Mouse (Mus musculus): ENCODE results near the gene Pigt.
A peak's percentile ranks its signal among the peaks of the same experiment; 100 is the strongest.

Gene Pigt

GRCm38 (mm10) chr2:164521841-164522240 lies 24.5 kb downstream of the Pigt start:
- no peak for DNase-seq

GRCm38 (mm10) chr2:164522280-164522679 lies 25.0 kb downstream of the Pigt start:
- DNase-seq, result no peak

GRCm38 (mm10) chr2:164523301-164523773 lies 26.0 kb downstream of the Pigt start:
- no peak for DNase-seq

- DNase-seq, result no peak
Measured at GRCm38 (mm10) chr2:164528557-164528956, 31.2 kb downstream of the Pigt start.

- peak; percentile 73 for DNase-seq
Measured at GRCm38 (mm10) chr2:164531169-164531568, 33.8 kb downstream of the Pigt start.

- no peak for DNase-seq
Measured at GRCm38 (mm10) chr2:164534315-164534714, 37.0 kb downstream of the Pigt start.

- no peak for DNase-seq
Measured at GRCm38 (mm10) chr2:164537003-164537402, 39.7 kb downstream of the Pigt start.

- DNase-seq, result peak; percentile 44
Measured at GRCm38 (mm10) chr2:164540652-164541427, 43.5 kb downstream of the Pigt start.

- DNase-seq, result no peak
Measured at GRCm38 (mm10) chr2:164542132-164542531, 44.8 kb downstream of the Pigt start.

- DNase-seq, result peak; percentile 28
Measured at GRCm38 (mm10) chr2:164542598-164542997, 45.3 kb downstream of the Pigt start.

GRCm38 (mm10) chr2:164543745-164544144 lies 46.4 kb downstream of the Pigt start:
- DNase-seq, result peak; percentile 84

GRCm38 (mm10) chr2:164544454-164545097 lies 47.3 kb downstream of the Pigt start:
- DNase-seq, result no peak

- DNase-seq, result no peak
Measured at GRCm38 (mm10) chr2:164549338-164549737, 52.0 kb downstream of the Pigt start.

- DNase-seq, result no peak
Measured at GRCm38 (mm10) chr2:164549963-164550894, 52.9 kb downstream of the Pigt start.

GRCm38 (mm10) chr2:164550895-164551269 lies 53.6 kb downstream of the Pigt start:
- no peak for DNase-seq

- no peak for DNase-seq
Measured at GRCm38 (mm10) chr2:164551502-164551901, 54.2 kb downstream of the Pigt start.
